Mouse (Mus musculus) hematopoietic stem cell, adult 5-6 weeks (primary cell): ENCODE results near the gene Arfgap3. TPM values are rescaled to one million over a fixed set of nuclear protein-coding genes. Genes with fewer than 3 reads are reported as not detected.

Experiments
- total RNA-seq: library from RNA; stranded (forward); fragments of 172-1452, 232-1000 nt; gene quantifications from 2 replicates; pipeline ENCODE4 v1.2.3, GENCODE M21; 2017

The Arfgap3 gene
- total RNA-seq, 1 experiment from 2014 or later: 13.0 TPM

Other genes with a start within 250 kb of the Arfgap3 start
- gene Rrp7a, start 227.4 kb downstream of the Arfgap3 start, total RNA-seq: 67.3 and 103 TPM in 2 replicates
- gene Poldip3, start 200.9 kb downstream of the Arfgap3 start, total RNA-seq: 86.0 and 96.3 TPM in 2 replicates
- 28.6 and 38.4 TPM in 2 replicates for gene Cyb5r3, start 177.7 kb downstream of the Arfgap3 start, total RNA-seq
- not detected in 2 replicates for gene A4galt, start 98.5 kb downstream of the Arfgap3 start, total RNA-seq
- 62.1 and 83.5 TPM in 2 replicates for gene Pacsin2, start 114.4 kb upstream of the Arfgap3 start, total RNA-seq
- 6.4 and 8.2 TPM in 2 replicates for gene Ttll1, start 160.6 kb upstream of the Arfgap3 start, total RNA-seq
- gene Bik, start 176.6 kb upstream of the Arfgap3 start, total RNA-seq: not detected in 2 replicates
- 19.0 and 49.2 TPM in 2 replicates for gene Tspo, start 213.3 kb upstream of the Arfgap3 start, total RNA-seq
- gene Mcat, start 213.5 kb upstream of the Arfgap3 start, total RNA-seq: 12.4 and 12.7 TPM in 2 replicates
- 8.4 and 19.1 TPM in 2 replicates for gene Ttll12, start 244.9 kb upstream of the Arfgap3 start, total RNA-seq